Mouse (Mus musculus) bone marrow, adult 2 months (tissue): ENCODE data around the gene Sugp2.

ENCODE experiments used
- CTCF ChIP-seq: fragments of 200-500 bp; IDR thresholded peaks from 2 replicates; pipeline ENCODE4 v1.5.1; 2011; ENCODE audit warnings: low read length, control low read depth; ENCODE audit not compliant: control insufficient read depth, insufficient read depth
- POLR2A ChIP-seq: fragments of 200-500 bp; IDR thresholded peaks from 2 replicates; pipeline ENCODE4 v1.6.1; 2011; ENCODE audit warnings: low read depth, mild to moderate bottlenecking, control low read depth, low read length, borderline replicate concordance; ENCODE audit not compliant: control insufficient read depth

DNA sequence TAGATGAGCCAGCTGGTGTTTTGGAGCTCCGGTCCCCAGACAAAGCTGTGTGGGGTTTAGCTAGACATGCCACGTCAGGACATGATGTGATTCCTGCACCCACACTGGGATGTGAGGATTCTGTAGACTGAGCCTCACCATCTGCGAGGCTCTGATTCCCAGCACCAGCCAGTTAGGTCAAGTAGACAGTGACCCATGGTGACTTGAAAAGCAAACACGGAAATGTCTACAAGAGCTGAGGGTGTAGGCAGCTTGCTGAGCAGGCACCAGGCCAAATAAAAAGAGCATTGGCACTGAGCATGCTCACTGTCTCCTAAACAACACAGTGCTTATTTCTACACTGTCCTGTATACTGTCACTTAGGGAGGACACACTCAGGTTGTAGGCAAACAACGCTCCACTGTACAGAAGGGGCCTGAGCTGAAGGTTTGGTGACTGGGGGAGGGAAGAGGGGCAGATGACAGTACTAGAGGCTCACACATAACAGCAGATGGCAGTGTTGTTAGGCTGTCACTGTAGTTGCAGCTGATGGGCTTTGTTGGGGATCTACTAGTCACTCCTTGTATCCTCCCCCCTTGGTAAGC is 33.8 kb upstream of the Sugp2 start:
- TF ChIP-seq CTCF (peak; percentile 42; the same call in 1 of the 2 replicates), POLR2A (no peak)
